Mouse (Mus musculus) C2C12 (cell line): Measurements from ENCODE around the gene Vstm2l.

Experiments used
- CEBPB ChIP-seq: IDR thresholded peaks from one replicate; pipeline ENCODE4 v1.6.1; 2011; ENCODE audit warnings: low read depth, mild to moderate bottlenecking, control low read depth, moderate library complexity
- CTCF ChIP-seq: IDR thresholded peaks from one replicate; pipeline ENCODE4 v1.5.1; 2011; ENCODE audit not compliant: control insufficient read depth, insufficient read depth, insufficient read length
- FOSL1 ChIP-seq: IDR thresholded peaks from one replicate; pipeline ENCODE4 v1.8.0; 2011; ENCODE audit warnings: mild to moderate bottlenecking, low read length; ENCODE audit not compliant: poor library complexity, insufficient read depth, severe bottlenecking
- MAX ChIP-seq: IDR thresholded peaks from one replicate; pipeline ENCODE4 v1.6.1; 2011; ENCODE audit warnings: mild to moderate bottlenecking, control low read depth
- MYOD1 ChIP-seq: IDR thresholded peaks from one replicate; pipeline ENCODE4 v1.6.1; 2011; ENCODE audit warnings: low read depth; ENCODE audit not compliant: control insufficient read depth, insufficient read length
- MYOG ChIP-seq: IDR thresholded peaks from one replicate; pipeline ENCODE4 v1.6.1; 2011; ENCODE audit not compliant: control insufficient read depth, insufficient read length; ENCODE audit errors: extremely low read depth
- USF1 ChIP-seq: IDR thresholded peaks from one replicate; pipeline ENCODE4 v1.6.1; 2011; ENCODE audit warnings: low read depth, mild to moderate bottlenecking, control low read depth, moderate library complexity

DNA sequence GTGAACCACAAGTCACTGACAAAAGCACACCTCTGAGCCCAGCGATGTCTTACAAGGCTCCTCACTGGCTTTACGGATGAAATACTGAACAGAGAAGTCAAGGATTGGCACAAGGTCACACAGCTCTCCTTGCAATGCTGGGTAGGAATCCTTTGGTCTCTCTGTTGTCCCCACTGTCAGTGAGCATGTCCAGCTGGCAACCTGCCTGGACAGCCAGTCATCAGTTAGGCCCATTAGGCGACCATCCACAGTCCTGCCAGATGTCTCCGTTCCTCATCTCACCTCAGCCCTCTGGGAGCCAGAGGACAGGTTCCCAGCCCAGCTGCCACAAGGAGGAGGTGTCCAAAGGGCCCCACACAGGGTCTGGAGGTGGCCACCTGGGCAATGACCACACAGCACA, 17.3 kb upstream of the Vstm2l start:
- no peak for TF ChIP-seq CTCF
- TF ChIP-seq MYOD1: no peak
- TF ChIP-seq CEBPB: no peak
- no peak for TF ChIP-seq MAX
- no peak for TF ChIP-seq MYOG
- TF ChIP-seq USF1: no peak
- TF ChIP-seq FOSL1: no peak
